Mouse (Mus musculus): ENCODE measurements at regions not wholly inside any gene's neighbourhood (a gene's known extent, or its start where the extent isn't known, plus 50 kb on each side); places are given as distances from the start of the nearest gene placed in this dataset.
"Not testable (repeated sequence)": the region's sequence is repeated elsewhere in the genome, so short reads cannot be mapped to it uniquely, and the experiment has no call there.

GRCm38 (mm10) chr14:52622184-52622583 lies 126.6 kb upstream of the Olfr1507 start:
- DNase-seq (ENCODE audit: low spot score in 2 of 2) = peak in 1 of 2 experiments; percentile 54

- no peak for DNase-seq (ENCODE audit: low spot score in 2 of 2)
Measured at GRCm38 (mm10) chr14:52580319-52580718, 84.8 kb upstream of the Olfr1507 start.

- DNase-seq (ENCODE audit: low spot score in 2 of 2) = no peak
Measured at GRCm38 (mm10) chr14:52566920-52567319, 71.4 kb upstream of the Olfr1507 start.

- no peak for DNase-seq (ENCODE audit: low spot score in 2 of 2)
Measured at GRCm38 (mm10) chr14:52565606-52566005, 70.1 kb upstream of the Olfr1507 start.

GRCm38 (mm10) chr14:52556340-52556739 lies 60.8 kb upstream of the Olfr1507 start:
- DNase-seq (ENCODE audit: low spot score in 2 of 2) = not testable (repeated sequence)

GRCm38 (mm10) chr14:52553399-52553798 lies 57.9 kb upstream of the Olfr1507 start:
- DNase-seq (ENCODE audit: low spot score in 2 of 2) = no peak

GRCm38 (mm10) chr14:52547933-52548332 lies 52.4 kb upstream of the Olfr1507 start:
- no peak for DNase-seq (ENCODE audit: low spot score in 2 of 2)
